Mouse (Mus musculus): ENCODE results near the gene Ern2. TPM values are rescaled to one million over a fixed set of nuclear protein-coding genes. Genes with fewer than 3 reads are reported as not detected.

Gene Ern2
- total and polyA plus RNA-seq, 3 experiments = not detected

GRCm38 (mm10) chr7:122171613-122172012 is 14.4 kb downstream of the Ern2 start:
- peaks cover 5 to 6% of the 10 kb centered on the region in 2 experiments; a peak in 3 of 4 replicates for H3K27me3 ChIP-seq (ENCODE audit: control insufficient read depth in 1 of 2, insufficient read depth in 2 of 2, low read length in 2 of 2)
- no peak overlapping the region for H3K4me3 ChIP-seq (ENCODE audit: control insufficient read depth in 1 of 2, insufficient read depth in 1 of 2, low read depth in 2 of 2, low read length in 2 of 2)
- DNase-seq (ENCODE audit: low read depth, low spot score) = no peak
- H3K9ac ChIP-seq (ENCODE audit: control insufficient read depth, low read depth, low read length, poor library complexity, severe bottlenecking) = no peak overlapping the region
- H3K79me2 ChIP-seq (ENCODE audit: control insufficient read depth, insufficient read depth, low read length, poor library complexity) = no peaks in the 10 kb centered on the region
- peaks cover 0 to 9% of the 10 kb centered on the region in 2 experiments; a peak in 2 of 4 replicates for H3K36me3 ChIP-seq (ENCODE audit: control insufficient read depth in 1 of 2, insufficient read depth in 2 of 2, low read length in 2 of 2)
- H3K9me3 ChIP-seq (replicated peaks; ENCODE audit: insufficient read depth, low read length) = no peaks in the 10 kb centered on the region
- no peaks in the 10 kb centered on the region for H3K4me1 ChIP-seq (ENCODE audit: control insufficient read depth in 1 of 2, insufficient read depth in 2 of 2, low read length in 2 of 2)
- no peak for TF ChIP-seq NELFE (IDR thresholded peaks at IDR 0.05; ENCODE audit: low read depth, low read length)
- TF ChIP-seq MYB (IDR thresholded peaks at IDR 0.05; ENCODE audit: low read depth, low read length) = no peak
- no peak for TF ChIP-seq ZNF384 (IDR thresholded peaks at IDR 0.05; ENCODE audit: low read depth, low read length)
- no peak for TF ChIP-seq RAD21 (IDR thresholded peaks at IDR 0.05; ENCODE audit: low read depth, low read length)
- no peak for TF ChIP-seq MAX (IDR thresholded peaks at IDR 0.05; ENCODE audit: low read length)
- no peak for TF ChIP-seq GATA1 (IDR thresholded peaks at IDR 0.05; ENCODE audit: low read depth, low read length)
- TF ChIP-seq MAZ (IDR thresholded peaks at IDR 0.05; ENCODE audit: low read depth, low read length) = no peak
- TF ChIP-seq MEF2A (IDR thresholded peaks at IDR 0.05; ENCODE audit: extremely low read depth, insufficient replicate concordance, low read depth, low read length, poor library complexity, severe bottlenecking) = no peak
- TF ChIP-seq POLR2A (IDR thresholded peaks at IDR 0.05; ENCODE audit: control insufficient read depth in 1 of 2, insufficient read depth in 1 of 2, low read depth in 1 of 2, low read length in 2 of 2, poor library complexity in 1 of 2) = no peak
- no peak for TF ChIP-seq SIN3A (IDR thresholded peaks at IDR 0.05; ENCODE audit: low read length)
- no peak for TF ChIP-seq CHD1 (IDR thresholded peaks at IDR 0.05; ENCODE audit: low read depth, low read length)
- TF ChIP-seq ZMIZ1 (IDR thresholded peaks at IDR 0.05; ENCODE audit: low read depth, low read length) = no peak
- no peak for TF ChIP-seq TBP (IDR thresholded peaks at IDR 0.05; ENCODE audit: low read depth, low read length)
- no peak for TF ChIP-seq UBTF (IDR thresholded peaks at IDR 0.05; ENCODE audit: borderline replicate concordance, insufficient read depth, low read depth, low read length)
- TF ChIP-seq MAFK (IDR thresholded peaks at IDR 0.05; ENCODE audit: borderline replicate concordance, low read depth, low read length) = no peak
- TF ChIP-seq BHLHE40 (IDR thresholded peaks at IDR 0.05; ENCODE audit: borderline replicate concordance, low read depth, low read length) = no peak
- no peak for TF ChIP-seq NRF1 (IDR thresholded peaks at IDR 0.05; ENCODE audit: insufficient read depth, low read depth, low read length, poor library complexity, severe bottlenecking)
- TF ChIP-seq TCF12 (IDR thresholded peaks at IDR 0.05; ENCODE audit: low read depth, low read length) = no peak
- no peak for TF ChIP-seq POLR2AphosphoS5 (IDR thresholded peaks at IDR 0.05; ENCODE audit: borderline replicate concordance, low read depth, low read length)
- no peak overlapping the region for H3K27ac ChIP-seq (ENCODE audit: control insufficient read depth, low read depth, low read length)

GRCm38 (mm10) chr7:122170705-122171104 is 15.3 kb downstream of the Ern2 start:
- TF ChIP-seq EP300 (IDR thresholded peaks at IDR 0.05; ENCODE audit: low read depth in 1 of 2, low read length in 2 of 2) (no peak), RCOR1 (IDR thresholded peaks at IDR 0.05; ENCODE audit: low read depth, low read length) (no peak), POLR2AphosphoS2 (IDR thresholded peaks at IDR 0.05; ENCODE audit: low read length) (peak; percentile 68; the same call in 1 of the 2 replicates)
- no peak overlapping the region for H3K4me3 ChIP-seq (ENCODE audit: control insufficient read depth in 1 of 2, insufficient read depth in 1 of 2, low read depth in 2 of 2, low read length in 2 of 2)
- H3K27me3 ChIP-seq (ENCODE audit: control insufficient read depth in 1 of 2, insufficient read depth in 2 of 2, low read length in 2 of 2) = no peaks in the 10 kb centered on the region
- no peak overlapping the region for H3K9ac ChIP-seq (ENCODE audit: control insufficient read depth, low read depth, low read length, poor library complexity, severe bottlenecking)
- no peak overlapping the region for H3K27ac ChIP-seq (ENCODE audit: control insufficient read depth, low read depth, low read length)
- H3K9me3 ChIP-seq (replicated peaks; ENCODE audit: insufficient read depth, low read length) = no peaks in the 10 kb centered on the region
- no peaks in the 10 kb centered on the region for H3K79me2 ChIP-seq (ENCODE audit: control insufficient read depth, insufficient read depth, low read length, poor library complexity)
- DNase-seq (ENCODE audit: low read depth, low spot score) = peak; percentile 24
- no peaks in the 10 kb centered on the region for H3K4me1 ChIP-seq (ENCODE audit: control insufficient read depth in 1 of 2, insufficient read depth in 2 of 2, low read length in 2 of 2)
- H3K36me3 ChIP-seq (ENCODE audit: control insufficient read depth in 1 of 2, insufficient read depth in 2 of 2, low read length in 2 of 2) = peaks cover 0 to 15% of the 10 kb centered on the region in 2 experiments; a peak in 2 of 4 replicates
